Mouse (Mus musculus) MEL (cell line): Measurements from ENCODE around the gene Pclaf. TPM values are rescaled to one million over a fixed set of nuclear protein-coding genes. Genes with fewer than 3 reads are reported as not detected.

Source experiments
- DNase-seq: peaks from one replicate; pipeline ENCODE4 v3.0.0; 2011; ENCODE audit warnings: low read depth, low spot score
- H3K27ac ChIP-seq: 2 replicates; pipeline ENCODE4 v1.5.1; 2012; ENCODE audit warnings: low read depth, mild to moderate bottlenecking, control low read depth, low read length, moderate library complexity; ENCODE audit not compliant: control insufficient read depth
- H3K27me3 ChIP-seq, 2 experiments: fragments of 150-350 bp in 1 of 2; sonication (generic) in 1 of 2; 2 replicates each; pipeline ENCODE4 v1.6.1; 2012; ENCODE audit warnings: low read length in 2 of 2, mild to moderate bottlenecking in 2 of 2, improper control_type of control experiment in 1 of 2, moderate library complexity in 1 of 2; ENCODE audit not compliant: insufficient read depth in 2 of 2, control insufficient read depth in 1 of 2
- H3K36me3 ChIP-seq, 2 experiments: 2 replicates each; pipeline ENCODE4 v1.6.1; 2012 to 2014; ENCODE audit warnings: low read length in 2 of 2, improper control_type of control experiment in 1 of 2, inconsistent platforms in 1 of 2, mild to moderate bottlenecking in 1 of 2; ENCODE audit not compliant: insufficient read depth in 2 of 2, control insufficient read depth in 1 of 2
- H3K4me1 ChIP-seq, 2 experiments: fragments of 150-350 bp in 1 of 2; sonication (generic) in 1 of 2; 2 replicates each; pipeline ENCODE4 v1.6.1; 2012; ENCODE audit warnings: low read length in 2 of 2, improper control_type of control experiment in 1 of 2, mild to moderate bottlenecking in 1 of 2; ENCODE audit not compliant: insufficient read depth in 2 of 2, control insufficient read depth in 1 of 2
- H3K4me3 ChIP-seq, 2 experiments: fragments of 150-350 bp in 1 of 2; sonication (generic) in 1 of 2; 2 replicates each; pipeline ENCODE4 v1.5.1; 2012; ENCODE audit warnings: low read depth in 2 of 2, low read length in 2 of 2, mild to moderate bottlenecking in 2 of 2, moderate library complexity in 2 of 2, control low read depth in 1 of 2, improper control_type of control experiment in 1 of 2; ENCODE audit not compliant: control insufficient read depth in 1 of 2, insufficient read depth in 1 of 2
- H3K79me2 ChIP-seq: 2 replicates; pipeline ENCODE4 v1.6.1; 2012; ENCODE audit warnings: mild to moderate bottlenecking, low read length, moderate library complexity; ENCODE audit not compliant: control insufficient read depth, poor library complexity, insufficient read depth
- H3K9ac ChIP-seq: 2 replicates; pipeline ENCODE4 v1.6.1; 2012; ENCODE audit warnings: low read depth, mild to moderate bottlenecking, control low read depth, low read length, moderate library complexity; ENCODE audit not compliant: control insufficient read depth, poor library complexity, severe bottlenecking
- H3K9me3 ChIP-seq: fragments of 150-350 bp; sonication (generic); replicated peaks from 2 replicates; pipeline ENCODE4 v1.6.1; 2012; ENCODE audit warnings: mild to moderate bottlenecking, low read length, improper control_type of control experiment, moderate library complexity; ENCODE audit not compliant: insufficient read depth
- CHD1 ChIP-seq: IDR thresholded peaks from 2 replicates; pipeline ENCODE4 v1.6.1; 2012; ENCODE audit warnings: low read depth, mild to moderate bottlenecking, inconsistent platforms, low read length, improper control_type of control experiment
- CTCF ChIP-seq, 3 experiments: IDR thresholded peaks in 2 of 3; conservative IDR thresholded peaks in 1 of 3; 2 replicates each; pipeline ENCODE4 v1.5.1; 2011 to 2012; ENCODE audit warnings: low read length in 3 of 3, low read depth in 2 of 3, mild to moderate bottlenecking in 2 of 3, improper control_type of control experiment in 1 of 3, inconsistent platforms in 1 of 3, mixed read lengths in 1 of 3, moderate library complexity in 1 of 3; ENCODE audit not compliant: control insufficient read depth in 1 of 3, insufficient read depth in 1 of 3, poor library complexity in 1 of 3, severe bottlenecking in 1 of 3
- E2F4 ChIP-seq: IDR thresholded peaks from 2 replicates; pipeline ENCODE4 v1.6.1; 2011; ENCODE audit warnings: low read depth, low read length, improper control_type of control experiment, borderline replicate concordance
- ELF1 ChIP-seq: IDR thresholded peaks from 2 replicates; pipeline ENCODE4 v1.6.1; 2014; ENCODE audit warnings: low read depth, mild to moderate bottlenecking, inconsistent platforms, low read length, improper control_type of control experiment, moderate library complexity
- EP300 ChIP-seq, 2 experiments: IDR thresholded peaks; 2 replicates each; pipeline ENCODE4 v1.6.1; 2011; ENCODE audit warnings: improper control_type of control experiment in 2 of 2, low read length in 2 of 2, low read depth in 1 of 2, mild to moderate bottlenecking in 1 of 2
- GABPA ChIP-seq: IDR thresholded peaks from 2 replicates; pipeline ENCODE4 v1.6.1; 2012; ENCODE audit warnings: low read depth, mild to moderate bottlenecking, inconsistent platforms, low read length, improper control_type of control experiment, moderate library complexity
- HCFC1 ChIP-seq: IDR thresholded peaks from 2 replicates; pipeline ENCODE4 v1.6.1; 2012; ENCODE audit warnings: low read depth, mild to moderate bottlenecking, inconsistent platforms, low read length, improper control_type of control experiment, moderate library complexity
- KAT2A ChIP-seq: conservative IDR thresholded peaks from 2 replicates; pipeline ENCODE4 v1.6.1; 2012; ENCODE audit warnings: low read depth, low read length, improper control_type of control experiment, inconsistent platforms
- MAFK ChIP-seq: IDR thresholded peaks from 2 replicates; pipeline ENCODE4 v1.6.1; 2011; ENCODE audit warnings: low read depth, mild to moderate bottlenecking, low read length, improper control_type of control experiment, borderline replicate concordance
- MAX ChIP-seq: IDR thresholded peaks from 2 replicates; pipeline ENCODE4 v1.6.1; 2011; ENCODE audit warnings: low read length, improper control_type of control experiment
- MXI1 ChIP-seq: IDR thresholded peaks from 2 replicates; pipeline ENCODE4 v1.6.1; 2011; ENCODE audit warnings: mild to moderate bottlenecking, low read depth, low read length, improper control_type of control experiment
- MYB ChIP-seq: IDR thresholded peaks from 2 replicates; pipeline ENCODE4 v1.6.1; 2011; ENCODE audit warnings: mild to moderate bottlenecking, low read depth, low read length, improper control_type of control experiment
- NRF1 ChIP-seq: IDR thresholded peaks from 2 replicates; pipeline ENCODE4 v1.6.1; 2014; ENCODE audit warnings: low read depth, mild to moderate bottlenecking, inconsistent platforms, low read length, improper control_type of control experiment, moderate library complexity; ENCODE audit not compliant: poor library complexity, insufficient read depth, severe bottlenecking
- POLR2A ChIP-seq, 2 experiments: IDR thresholded peaks; 2 replicates each; pipeline ENCODE4 v1.6.1; 2011 to 2012; ENCODE audit warnings: low read length in 2 of 2, mild to moderate bottlenecking in 2 of 2, control low read depth in 1 of 2, improper control_type of control experiment in 1 of 2, low read depth in 1 of 2, moderate library complexity in 1 of 2; ENCODE audit not compliant: control insufficient read depth in 1 of 2, insufficient read depth in 1 of 2, poor library complexity in 1 of 2
- POLR2AphosphoS2 ChIP-seq: IDR thresholded peaks from 2 replicates; pipeline ENCODE4 v1.6.1; 2011; ENCODE audit warnings: low read length, improper control_type of control experiment
- RAD21 ChIP-seq: IDR thresholded peaks from 2 replicates; pipeline ENCODE4 v1.6.1; 2011; ENCODE audit warnings: mild to moderate bottlenecking, low read depth, low read length, improper control_type of control experiment
- RCOR1 ChIP-seq: IDR thresholded peaks from 2 replicates; pipeline ENCODE4 v1.6.1; 2012; ENCODE audit warnings: low read depth, mild to moderate bottlenecking, inconsistent platforms, low read length, improper control_type of control experiment
- SIN3A ChIP-seq: IDR thresholded peaks from 2 replicates; pipeline ENCODE4 v1.6.1; 2012; ENCODE audit warnings: low read length, improper control_type of control experiment, inconsistent platforms
- TBP ChIP-seq: IDR thresholded peaks from 2 replicates; pipeline ENCODE4 v1.8.0; 2011; ENCODE audit warnings: low read depth, low read length, improper control_type of control experiment
- TCF12 ChIP-seq: IDR thresholded peaks from 2 replicates; pipeline ENCODE4 v1.6.1; 2014; ENCODE audit warnings: low read depth, mild to moderate bottlenecking, inconsistent platforms, low read length, improper control_type of control experiment, moderate library complexity
- ZNF384 ChIP-seq: IDR thresholded peaks from 2 replicates; pipeline ENCODE4 v1.6.1; 2012; ENCODE audit warnings: low read depth, mild to moderate bottlenecking, inconsistent platforms, low read length, improper control_type of control experiment
- polyA plus RNA-seq, 2 experiments: library from polyadenylated mRNA; stranded (reverse) in 1 of 2; unstranded in 1 of 2; fragments of >175 nt in 1 of 2; fragments of >200 nt in 1 of 2; gene quantifications; 2 replicates each; pipeline versions ENCODE4 v1.2.1 to v1.2.4; 2012; ENCODE audit warnings: low replicate concordance in 2 of 2, low read depth in 1 of 2; ENCODE audit not compliant: insufficient read length in 2 of 2, insufficient read depth in 1 of 2, missing spikeins in 1 of 2
- total RNA-seq: library from RNA; depleted of rRNA; stranded (reverse); fragments of 300-350 nt; gene quantifications from 2 replicates; pipeline ENCODE4 v1.2.3, GENCODE M21; 2012

Gene Pclaf
- total and polyA plus RNA-seq, 3 experiments: 67.1 to 99.0 TPM; not detected in 1

DNA sequence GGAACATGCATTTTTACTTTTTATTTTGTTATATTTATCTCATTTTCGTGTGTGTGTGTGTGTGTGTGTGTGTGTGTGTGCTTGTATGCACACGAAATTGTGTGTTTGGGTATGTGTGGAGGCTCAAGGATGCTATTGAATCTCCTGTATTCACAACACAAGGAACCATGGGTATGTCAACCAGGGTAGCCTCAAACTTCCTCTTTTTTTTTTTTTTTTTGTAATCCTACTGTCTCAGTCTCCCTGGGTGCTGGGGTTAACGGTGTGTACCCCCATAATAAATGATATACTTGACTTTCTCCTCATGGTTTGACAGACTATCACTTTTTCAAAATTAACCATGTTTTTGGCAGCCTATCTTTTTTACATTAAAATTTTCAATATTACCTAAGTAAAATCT lies 12.8 kb downstream of the Pclaf start:
- no peak overlapping the region for H3K27ac ChIP-seq
- no peaks in the 10 kb centered on the region for H3K79me2 ChIP-seq
- peak; percentile 60 for DNase-seq
- H3K27me3 ChIP-seq: no peaks in the 10 kb centered on the region
- H3K9me3 ChIP-seq: no peaks in the 10 kb centered on the region
- peaks cover 2 to 8% of the 10 kb centered on the region in 2 experiments; a peak in 3 of 4 replicates for H3K36me3 ChIP-seq
- TF ChIP-seq ZNF384: peak; percentile 97
- TF ChIP-seq GABPA: no peak
- peaks cover 2% of the 10 kb centered on the region in 2 experiments; a peak in 1 of 4 replicates for H3K4me1 ChIP-seq
- H3K4me3 ChIP-seq: no peak overlapping the region
- H3K9ac ChIP-seq: no peak overlapping the region

DNA sequence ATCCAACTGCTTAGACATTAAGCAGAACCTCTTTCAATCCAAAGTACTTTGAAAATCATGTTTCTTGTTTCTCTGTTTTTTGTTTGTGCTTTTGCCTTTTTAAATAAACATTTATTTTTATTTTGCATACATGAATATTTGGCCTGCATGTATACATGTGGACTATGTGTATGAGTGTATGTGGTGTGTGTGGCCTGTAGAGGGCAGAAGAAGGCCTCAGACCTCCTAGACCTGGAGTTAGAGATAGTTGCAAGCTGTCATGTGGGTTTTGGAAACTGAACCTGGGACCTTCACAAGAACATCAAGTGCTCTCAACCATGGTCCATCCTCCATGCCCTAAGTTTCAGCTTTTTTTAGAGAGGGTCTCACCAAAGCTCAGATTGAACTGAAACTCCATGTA lies 13.4 kb downstream of the Pclaf start:
- Histone ChIP-seq H3K4me1 (peaks cover 2% of the 10 kb centered on the region in 2 experiments; a peak in 1 of 4 replicates), H3K27ac (no peak overlapping the region), H3K9me3 (no peaks in the 10 kb centered on the region), H3K27me3 (no peaks in the 10 kb centered on the region), H3K79me2 (no peaks in the 10 kb centered on the region), H3K36me3 (peaks cover 2 to 9% of the 10 kb centered on the region in 2 experiments; a peak in 3 of 4 replicates), H3K4me3 (no peak overlapping the region), H3K9ac (no peak overlapping the region)
- DNase-seq: peak; percentile 43
- TF ChIP-seq RAD21 (peak; percentile 14; the same call in 1 of the 2 replicates), CTCF (IDR thresholded peaks at IDR 0.05 in 2 of 3, conservative IDR thresholded peaks at IDR 0.05 in 1 of 3; ENCODE audit: control insufficient read depth in 1 of 3, insufficient read depth in 1 of 3, low read depth in 2 of 3, low read length in 3 of 3, poor library complexity in 1 of 3, severe bottlenecking in 1 of 3) (peak; percentile 29 to 52 (median 34)), SIN3A (no peak), ZNF384 (peak; percentile 46), HCFC1 (no peak), MXI1 (no peak)

DNA sequence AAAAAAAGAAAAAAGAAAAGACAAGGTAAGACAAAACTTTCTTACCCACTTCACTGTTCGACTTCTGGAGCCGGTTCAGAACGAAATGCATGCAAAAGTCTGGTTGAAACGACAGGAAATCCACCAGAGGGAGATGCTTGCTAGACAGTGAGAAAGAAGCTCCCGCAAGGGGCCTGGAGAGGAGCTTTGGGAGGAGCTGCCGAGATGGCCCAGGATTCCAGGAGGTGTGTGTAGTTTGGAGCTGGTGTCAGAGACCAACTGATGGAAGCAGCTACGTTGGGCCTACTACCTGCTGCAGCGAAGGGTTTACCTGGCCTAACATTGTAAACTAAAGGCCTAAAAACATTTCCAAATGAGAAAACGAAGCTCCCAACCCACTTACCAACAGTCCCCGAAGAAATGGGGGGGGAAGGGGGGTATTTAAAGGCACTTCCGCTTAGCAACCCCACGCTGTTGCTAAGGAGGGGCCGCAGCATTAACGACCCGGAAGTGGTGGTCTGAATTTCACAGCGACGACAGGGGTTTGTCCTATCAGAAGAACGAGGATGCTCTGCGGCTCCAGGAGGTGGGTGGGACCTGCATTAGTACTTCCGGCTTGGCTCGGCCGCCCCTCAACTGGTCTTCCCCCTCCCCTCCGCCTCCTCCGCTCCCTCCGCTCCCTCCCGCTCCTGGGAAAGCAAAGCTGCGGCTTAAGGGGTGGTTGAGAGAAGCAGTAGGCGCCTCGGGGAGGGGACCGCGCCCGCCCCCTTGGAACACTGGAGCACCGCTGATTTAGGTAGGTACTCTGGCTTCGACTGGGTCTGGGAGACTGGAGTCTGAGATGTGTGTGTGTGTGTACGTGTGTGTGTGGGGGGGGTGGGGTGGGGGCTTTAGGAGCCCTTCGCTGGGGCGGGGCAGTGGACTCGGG lies 18.6 kb downstream of the Pclaf start, which contains the start of the genes Trip4 and Csnk1g1:
Gene Trip4 (minus strand): TSS at position 401 of the 907 bp plus-strand sequence.
Gene Csnk1g1 (plus strand): TSS at position 531 of the 907 bp plus-strand sequence.
- H3K36me3 ChIP-seq: peaks cover 0 to 11% of the 10 kb centered on the region in 2 experiments; a peak in 2 of 4 replicates
- peak within 1 kb of the TSS; percentile 85 for H3K9ac ChIP-seq
- H3K27me3 ChIP-seq: no peaks in the 10 kb centered on the region
- peak within 1 kb of the TSS; percentile 84 to 95 for H3K4me3 ChIP-seq
- H3K9me3 ChIP-seq: no peaks in the 10 kb centered on the region
- peak; percentile 99 for DNase-seq
- H3K4me1 ChIP-seq: peaks cover 3 to 9% of the 10 kb centered on the region in 2 experiments; a peak in 3 of 4 replicates
- H3K27ac ChIP-seq: peak within 1 kb of the TSS; percentile 71
- peaks cover 14% of the 10 kb centered on the region for H3K79me2 ChIP-seq
- TF ChIP-seq ELF1: peak; percentile 99
- TF ChIP-seq MAFK: no peak
- peak; percentile 47; the same call in 1 of the 2 replicates for TF ChIP-seq MAX
- no peak for TF ChIP-seq RCOR1
- peak; percentile 41; the same call in 1 of the 2 replicates for TF ChIP-seq ZNF384
- TF ChIP-seq SIN3A: peak; percentile 100
- TF ChIP-seq TCF12: no peak
- 0 out of 2 replicates have a peak, but pooled peaks have one; percentile 46 for TF ChIP-seq CHD1
- TF ChIP-seq NRF1: no peak
- no peak for TF ChIP-seq POLR2AphosphoS2
- TF ChIP-seq E2F4: no peak
- TF ChIP-seq MXI1: peak; percentile 92
- peak; percentile 95 for TF ChIP-seq TBP
- TF ChIP-seq GABPA: no peak
- peak in 1 of 3 experiments; percentile 39; a peak in 1 of 6 replicates for TF ChIP-seq CTCF (IDR thresholded peaks at IDR 0.05 in 2 of 3, conservative IDR thresholded peaks at IDR 0.05 in 1 of 3; ENCODE audit: control insufficient read depth in 1 of 3, insufficient read depth in 1 of 3, low read depth in 2 of 3, low read length in 3 of 3, poor library complexity in 1 of 3, severe bottlenecking in 1 of 3)
- TF ChIP-seq POLR2A (IDR thresholded peaks at IDR 0.05; ENCODE audit: control insufficient read depth in 1 of 2, insufficient read depth in 1 of 2, low read depth in 1 of 2, low read length in 2 of 2, poor library complexity in 1 of 2): peak in 1 of 2 experiments; percentile 13; a peak in 1 of 4 replicates
- peak; percentile 85 for TF ChIP-seq KAT2A
- 0 out of 2 replicates have a peak, but pooled peaks have one; percentile 39 for TF ChIP-seq MYB
- TF ChIP-seq EP300 (IDR thresholded peaks at IDR 0.05; ENCODE audit: low read depth in 1 of 2, low read length in 2 of 2): peak in 1 of 2 experiments; percentile 29; a peak in 2 of 4 replicates
